Comparison of ENCODE assay signal across 8 mouse cellular contexts in genomic region chr19:4213524-4213974, GRCm38 (mm10). TPM values are rescaled to one million over a fixed set of nuclear protein-coding genes. Genes with fewer than 3 reads are reported as not detected.
DNase-seq lines count a peak whose midpoint lies in the region; ATAC-seq lines count a peak whose summit lies in the region.

No protein-coding gene starts in this region.

- H3K4me3 ChIP-seq in lung, embryonic 15.5 days = peak overlapping the region; percentile 83
- H3K4me3 ChIP-seq in brown adipose tissue, adult 24 weeks (ENCODE audit: insufficient read depth, low read depth, low read length) = peak overlapping the region; percentile 85

- no peak for ATAC-seq in lung, embryonic 15.5 days (ENCODE audit: borderline replicate concordance, extremely low read depth, low FRiP score, low TSS enrichment)

- H3K36me3 ChIP-seq in lung, embryonic 15.5 days = no peaks in the 10 kb centered on the region

- H3K27me3 ChIP-seq in lung, embryonic 15.5 days = no peaks in the 10 kb centered on the region

- 14% methylated on average over 9 of the region's 9 CpGs for WGBS in lung, embryonic 15.5 days

- peak overlapping the region; percentile 99 for H3K4me2 ChIP-seq in lung, embryonic 15.5 days

- peaks cover 47% of the 10 kb centered on the region for H3K4me1 ChIP-seq in lung, embryonic 15.5 days
- no peaks in the 10 kb centered on the region for H3K4me1 ChIP-seq in brown adipose tissue, adult 24 weeks (ENCODE audit: control insufficient read depth, insufficient read depth, insufficient read length, low read length)

- H3K9me3 ChIP-seq in lung, embryonic 15.5 days = no peaks in the 10 kb centered on the region

- no peak overlapping the region; the same call in 1 of the 2 replicates for H3K9ac ChIP-seq in lung, embryonic 15.5 days

- DNase-seq in lung, postnatal 25 days (ENCODE audit: low spot score) = no peak
- DNase-seq in kidney, adult 11 months = peak; percentile 75
- DNase-seq in lung, postnatal 10 days = peak; percentile 73
- DNase-seq in layer of hippocampus, adult 9-10 months (ENCODE audit: low spot score) = no peak
- no peak for DNase-seq in frontal cortex, postnatal 25 days (ENCODE audit: low spot score in 2 of 2)
- no peak for DNase-seq in cerebellum, postnatal 36 days

- peak overlapping the region; percentile 93 for H3K27ac ChIP-seq in lung, embryonic 15.5 days
- H3K27ac ChIP-seq in brown adipose tissue, adult 24 weeks (replicated peaks; ENCODE audit: low read depth, low read length) = no peak overlapping the region

RNA-seq across cellular contexts. Expression of gene Clcf1, which starts 0.5 kb away (rescaled TPM):
- 4.7 and 5.5 TPM in 2 replicates for polyA plus RNA-seq in lung, embryonic 15.5 days (2015; fragmentation: Nextera tagmentation; extraction: Ambion mirVana)
- polyA plus RNA-seq in brown adipose tissue, adult 24 weeks (2012; ENCODE audit: insufficient read depth, insufficient read length, missing spikeins) = not detected in 2 replicates

RNA-seq across cellular contexts. Expression of gene AC109138.7, which starts 0.6 kb away (rescaled TPM):
- polyA plus RNA-seq in lung, embryonic 15.5 days (2015; fragmentation: Nextera tagmentation; extraction: Ambion mirVana) = not detected in 2 replicates
- polyA plus RNA-seq in brown adipose tissue, adult 24 weeks (2012; ENCODE audit: insufficient read depth, insufficient read length, missing spikeins) = not detected in 2 replicates

RNA-seq across cellular contexts. Expression of gene Rad9a, which starts 12.1 kb away (rescaled TPM):
- 32.5 and 34.7 TPM in 2 replicates for polyA plus RNA-seq in lung, embryonic 15.5 days (2015; fragmentation: Nextera tagmentation; extraction: Ambion mirVana)
- polyA plus RNA-seq in brown adipose tissue, adult 24 weeks (2012; ENCODE audit: insufficient read depth, insufficient read length, missing spikeins) = 4.4 and 7.6 TPM in 2 replicates

RNA-seq across cellular contexts. Expression of gene Pold4, which starts 18.1 kb away (rescaled TPM):
- polyA plus RNA-seq in lung, embryonic 15.5 days (2015; fragmentation: Nextera tagmentation; extraction: Ambion mirVana) = 27.6 and 32.4 TPM in 2 replicates
- 63.7 and 81.4 TPM in 2 replicates for polyA plus RNA-seq in brown adipose tissue, adult 24 weeks (2012; ENCODE audit: insufficient read depth, insufficient read length, missing spikeins)

RNA-seq across cellular contexts. Expression of gene Ppp1ca, which starts 21.7 kb away (rescaled TPM):
- polyA plus RNA-seq in lung, embryonic 15.5 days (2015; fragmentation: Nextera tagmentation; extraction: Ambion mirVana) = 974 TPM in 2 replicates
- 265 and 309 TPM in 2 replicates for polyA plus RNA-seq in brown adipose tissue, adult 24 weeks (2012; ENCODE audit: insufficient read depth, insufficient read length, missing spikeins)

Comparison
In these comparisons a context has a peak if more than half of its experiments do, and no peak if none do; other contexts are left out.
1. DNase-seq: peak in kidney, adult 11 months (single experiment) and lung, postnatal 10 days (single experiment); none in lung, postnatal 25 days (single experiment), layer of hippocampus, adult 9-10 months (single experiment), frontal cortex, postnatal 25 days (0 of 2) and cerebellum, postnatal 36 days (0 of 2).